Mouse (Mus musculus) heart, postnatal 0 days (tissue): ENCODE data around the gene 1700069L16Rik.

ENCODE experiments used
- CTCF ChIP-seq: IDR thresholded peaks from 2 replicates; pipeline ENCODE4 v1.5.1; 2016; ENCODE audit warnings: antibody characterized with exemption, control low read depth, low read depth
- EP300 ChIP-seq: IDR thresholded peaks from 2 replicates; pipeline ENCODE4 v1.6.1; 2016; ENCODE audit warnings: antibody characterized with exemption, low read depth

GRCm38 (mm10) chr5:113693196-113693755 lies 31.3 kb downstream of the 1700069L16Rik start:
- TF ChIP-seq CTCF (no peak), EP300 (no peak)
